Comparison of ENCODE assay signal across 14 mouse cellular contexts in genomic region chr13:36293511-36293910, GRCm38 (mm10).
DNase-seq lines count a peak whose midpoint lies in the region; ATAC-seq lines count a peak whose summit lies in the region.
"Had no signal": no experiment of that assay in that cellular context is flagged by ENCODE, and none has a peak within 500 bp of the region (broad histone marks: within the 10 kb centered on the region; RNA-seq: fewer than 3 reads in every experiment).

No protein-coding gene starts in this region.

- no peaks in the 10 kb centered on the region for H3K9me3 ChIP-seq in hindbrain, embryonic 14.5 days (ENCODE audit: control insufficient read depth, low read length)
- no peaks in the 10 kb centered on the region for H3K9me3 ChIP-seq in hindbrain, embryonic 10.5 days
- no peaks in the 10 kb centered on the region for H3K9me3 ChIP-seq in forebrain, embryonic 14.5 days (replicated peaks; ENCODE audit: control insufficient read depth, low read length)
- no peaks in the 10 kb centered on the region for H3K9me3 ChIP-seq in midbrain, embryonic 15.5 days
- H3K9me3 ChIP-seq: embryonic facial prominence, embryonic 15.5 days; liver, embryonic 13.5 days; neural tube, embryonic 12.5 days had no signal

- no peak overlapping the region for H3K9ac ChIP-seq in hindbrain, embryonic 14.5 days
- no peak overlapping the region for H3K9ac ChIP-seq in forebrain, embryonic 14.5 days (ENCODE audit: low read length)
- H3K9ac ChIP-seq in midbrain, embryonic 15.5 days = no peak overlapping the region
- H3K9ac ChIP-seq: embryonic facial prominence, embryonic 15.5 days; liver, embryonic 13.5 days; neural tube, embryonic 12.5 days had no signal

- ATAC-seq in hindbrain, embryonic 14.5 days (ENCODE audit: low FRiP score) = 0 out of 2 replicates have a peak, but pooled peaks have one; percentile 46
- 0 out of 2 replicates have a peak, but pooled peaks have one; percentile 17 for ATAC-seq in erythroblast, adult 5-6 weeks (replicated peaks; ENCODE audit: low FRiP score, poor library complexity, severe bottlenecking)
- ATAC-seq in forebrain, embryonic 14.5 days = peak; percentile 89
- 0 out of 2 replicates have a peak, but pooled peaks have one; percentile 44 for ATAC-seq in midbrain, embryonic 15.5 days (replicated peaks)

- no peaks in the 10 kb centered on the region for H3K27me3 ChIP-seq in hindbrain, embryonic 14.5 days (ENCODE audit: control insufficient read depth, insufficient read depth, low read length)
- peaks cover under 1% of the 10 kb centered on the region for H3K27me3 ChIP-seq in hindbrain, embryonic 10.5 days (ENCODE audit: insufficient read depth, poor library complexity, severe bottlenecking)
- no peaks in the 10 kb centered on the region for H3K27me3 ChIP-seq in forebrain, embryonic 14.5 days (replicated peaks; ENCODE audit: control insufficient read depth, insufficient read depth, low read length)
- H3K27me3 ChIP-seq in midbrain, embryonic 15.5 days (replicated peaks) = no peaks in the 10 kb centered on the region
- H3K27me3 ChIP-seq: embryonic facial prominence, embryonic 15.5 days; liver, embryonic 13.5 days; neural tube, embryonic 12.5 days had no signal

- no peak overlapping the region for H3K27ac ChIP-seq in hindbrain, embryonic 14.5 days
- no peak overlapping the region for H3K27ac ChIP-seq in hindbrain, embryonic 10.5 days
- H3K27ac ChIP-seq in forebrain, embryonic 14.5 days (ENCODE audit: low read depth, low read length) = peak overlapping the region; percentile 77
- H3K27ac ChIP-seq in midbrain, embryonic 15.5 days = peak overlapping the region; percentile 35
- H3K27ac ChIP-seq: embryonic facial prominence, embryonic 15.5 days; heart, adult 2 months; liver, embryonic 13.5 days; neural tube, embryonic 12.5 days had no signal

- DNase-seq in hindbrain, embryonic 14.5 days (ENCODE audit: low spot score) = no peak
- DNase-seq in hindbrain, embryonic 10.5 days (ENCODE audit: low spot score) = no peak
- peak; percentile 88 for DNase-seq in forebrain, embryonic 14.5 days (ENCODE audit: low spot score)
- DNase-seq in urinary bladder, postnatal 36 days (ENCODE audit: low spot score in 2 of 2) = no peak
- DNase-seq in spleen, postnatal 10 days (ENCODE audit: low spot score in 2 of 2) = no peak
- DNase-seq: adrenal gland, postnatal 14 days; heart, adult 2 months; kidney, adult 2 months; liver, embryonic 13.5 days; lung, postnatal 10 days had no signal

- H3K4me3 ChIP-seq in hindbrain, embryonic 14.5 days (replicated peaks; ENCODE audit: low read length) = no peak overlapping the region
- H3K4me3 ChIP-seq in hindbrain, embryonic 10.5 days = no peak overlapping the region
- H3K4me3 ChIP-seq in forebrain, embryonic 14.5 days (ENCODE audit: low read depth, low read length) = no peak overlapping the region
- H3K4me3 ChIP-seq in midbrain, embryonic 15.5 days = no peak overlapping the region
- H3K4me3 ChIP-seq: embryonic facial prominence, embryonic 15.5 days; heart, adult 2 months; liver, embryonic 13.5 days; neural tube, embryonic 12.5 days had no signal

- peaks cover 24% of the 10 kb centered on the region for H3K4me1 ChIP-seq in hindbrain, embryonic 14.5 days (replicated peaks; ENCODE audit: control insufficient read depth, insufficient read depth, low read length)
- H3K4me1 ChIP-seq in hindbrain, embryonic 10.5 days (replicated peaks) = peaks cover 17% of the 10 kb centered on the region; the same call in 1 of the 2 replicates
- peaks cover 44% of the 10 kb centered on the region for H3K4me1 ChIP-seq in forebrain, embryonic 14.5 days (ENCODE audit: control insufficient read depth, insufficient read depth, low read length)
- H3K4me1 ChIP-seq in midbrain, embryonic 15.5 days = peaks cover 17% of the 10 kb centered on the region
- H3K4me1 ChIP-seq: liver, embryonic 13.5 days; neural tube, embryonic 12.5 days had no signal

- H3K4me2 ChIP-seq in hindbrain, embryonic 14.5 days (replicated peaks) = no peak overlapping the region
- H3K4me2 ChIP-seq in forebrain, embryonic 14.5 days (ENCODE audit: low read length) = no peak overlapping the region
- H3K4me2 ChIP-seq in midbrain, embryonic 15.5 days = no peak overlapping the region
- H3K4me2 ChIP-seq: embryonic facial prominence, embryonic 15.5 days; liver, embryonic 13.5 days; neural tube, embryonic 12.5 days had no signal

- 44% methylated on average over 3 of the region's 3 CpGs for WGBS in hindbrain, embryonic 14.5 days
- WGBS in hindbrain, embryonic 10.5 days = 68% methylated on average over 3 of the region's 3 CpGs
- WGBS in forebrain, embryonic 14.5 days = 14% methylated on average over 3 of the region's 3 CpGs
- WGBS in midbrain, embryonic 15.5 days = 41% methylated on average over 3 of the region's 3 CpGs

- H3K36me3 ChIP-seq in hindbrain, embryonic 14.5 days (replicated peaks; ENCODE audit: control insufficient read depth, insufficient read depth) = no peaks in the 10 kb centered on the region
- no peaks in the 10 kb centered on the region for H3K36me3 ChIP-seq in hindbrain, embryonic 10.5 days
- H3K36me3 ChIP-seq in forebrain, embryonic 14.5 days (ENCODE audit: control insufficient read depth, insufficient read depth, low read length) = no peaks in the 10 kb centered on the region
- H3K36me3 ChIP-seq in midbrain, embryonic 15.5 days (replicated peaks) = no peaks in the 10 kb centered on the region
- H3K36me3 ChIP-seq: embryonic facial prominence, embryonic 15.5 days; liver, embryonic 13.5 days; neural tube, embryonic 12.5 days had no signal

Comparison
In these comparisons a context has a peak if more than half of its experiments do, and no peak if none do; other contexts are left out.
1. ATAC-seq: peak in every context shown above with its lines; median percentile 89 in forebrain, embryonic 14.5 days; 46 in hindbrain, embryonic 14.5 days; 44 in midbrain, embryonic 15.5 days; 17 in erythroblast, adult 5-6 weeks.
2. H3K27ac ChIP-seq: peak in forebrain, embryonic 14.5 days (single experiment) and midbrain, embryonic 15.5 days (single experiment); none in hindbrain, embryonic 14.5 days (single experiment) and hindbrain, embryonic 10.5 days (single experiment).